Comparison of ENCODE assay signal across 9 mouse cellular contexts in genomic region chr6:89024101-89024650, GRCm38 (mm10).
DNase-seq lines count a peak whose midpoint lies in the region; ATAC-seq lines count a peak whose summit lies in the region.
"Had no signal": no experiment of that assay in that cellular context is flagged by ENCODE, and none has a peak within 500 bp of the region (broad histone marks: within the 10 kb centered on the region; RNA-seq: fewer than 3 reads in every experiment).

No protein-coding gene starts in this region.

- no peak overlapping the region for H3K4me2 ChIP-seq in neural tube, embryonic 11.5 days (ENCODE audit: low read depth)

- 0 out of 2 replicates have a peak, but pooled peaks cover 5% of the 10 kb centered on the region for H3K27me3 ChIP-seq in neural tube, embryonic 11.5 days (ENCODE audit: control insufficient read depth, insufficient read depth, low read length)

- no peaks in the 10 kb centered on the region for H3K4me1 ChIP-seq in neural tube, embryonic 11.5 days (ENCODE audit: control insufficient read depth, insufficient read depth, low read length)

- peak; percentile 25 for DNase-seq in CD4-positive, CD25-positive, alpha-beta regulatory T cell, adult 2 months (ENCODE audit: low read depth, low spot score)
- peak; percentile 26 for DNase-seq in neural tube, embryonic 11.5 days (ENCODE audit: low spot score)
- DNase-seq in neural tube, embryonic 10.5 days (ENCODE audit: extremely low spot score, low spot score) = no peak
- DNase-seq in thymus, postnatal 14 days = peak; percentile 55
- no peak for DNase-seq in spleen, postnatal 10 days (ENCODE audit: low spot score in 2 of 2)
- DNase-seq in T-cell, adult 2 months (ENCODE audit: low spot score) = no peak
- DNase-seq: cerebellum, adult 11-12 months had no signal

- WGBS in neural tube, embryonic 11.5 days = 20% methylated on average over 11 of the region's 11 CpGs

- H3K27ac ChIP-seq in neural tube, embryonic 11.5 days (ENCODE audit: low read depth, low read length) = no peak overlapping the region

- ATAC-seq in CD4-positive, CD25-positive, alpha-beta regulatory T cell, adult 4 months = no peak
- ATAC-seq in neural tube, embryonic 11.5 days (ENCODE audit: insufficient read depth, low FRiP score, low TSS enrichment) = peak; percentile 31; the same call in 1 of the 2 replicates
- ATAC-seq in megakaryocyte progenitor cell, adult 5-6 weeks (replicated peaks; ENCODE audit: poor library complexity) = 0 out of 2 replicates have a peak, but pooled peaks have one; percentile 42

- H3K9ac ChIP-seq in neural tube, embryonic 11.5 days (ENCODE audit: low read length) = no peak overlapping the region

- H3K9me3 ChIP-seq in neural tube, embryonic 11.5 days (ENCODE audit: control insufficient read depth, low read length) = no peaks in the 10 kb centered on the region

- H3K4me3 ChIP-seq in neural tube, embryonic 11.5 days (ENCODE audit: low read depth, low read length) = no peak overlapping the region

- no peaks in the 10 kb centered on the region for H3K36me3 ChIP-seq in neural tube, embryonic 11.5 days (ENCODE audit: control insufficient read depth, insufficient read depth, low read length)

Comparison
In these comparisons a context has a peak if more than half of its experiments do, and no peak if none do; other contexts are left out.
1. DNase-seq: peak in CD4-positive, CD25-positive, alpha-beta regulatory T cell, adult 2 months (single experiment), neural tube, embryonic 11.5 days (single experiment) and thymus, postnatal 14 days (single experiment); none in neural tube, embryonic 10.5 days (single experiment), spleen, postnatal 10 days (0 of 2) and T-cell, adult 2 months (single experiment).